Comparison of ENCODE assay signal across 26 mouse cellular contexts in genomic region chr5:100562702-100563101, GRCm38 (mm10). TPM values are rescaled to one million over a fixed set of nuclear protein-coding genes. Genes with fewer than 3 reads are reported as not detected.
DNase-seq lines count a peak whose midpoint lies in the region; ATAC-seq and TF ChIP-seq lines count a peak whose summit lies in the region.
"Had no signal": no experiment of that assay in that cellular context is flagged by ENCODE, and none has a peak within 500 bp of the region (broad histone marks: within the 10 kb centered on the region; RNA-seq: fewer than 3 reads in every experiment).

No protein-coding gene starts in this region.

- WGBS in kidney, embryonic 16.5 days: 59% methylated on average over 9 of the region's 9 CpGs
- 46% methylated on average over 9 of the region's 9 CpGs for WGBS in spleen, adult 2 months

- H3K4me3 ChIP-seq in kidney, embryonic 16.5 days (ENCODE audit: low read length): no peak overlapping the region; the same call in 1 of the 2 replicates
- peak overlapping the region; percentile 0; the same call in 1 of the 2 replicates for H3K4me3 ChIP-seq in spleen, adult 2 months (ENCODE audit: extremely low read depth, insufficient read depth, insufficient read length)
- H3K4me3 ChIP-seq: embryonic facial prominence, embryonic 10.5 days; embryonic facial prominence, embryonic 13.5 days; erythroblast, embryonic 14.5 days; forebrain, embryonic 12.5 days; forebrain, embryonic 15.5 days; heart, embryonic 10.5 days; heart, embryonic 13.5 days had no signal

- no peaks in the 10 kb centered on the region for H3K27me3 ChIP-seq in kidney, embryonic 16.5 days (ENCODE audit: insufficient read depth, low read length)
- no peaks in the 10 kb centered on the region for H3K27me3 ChIP-seq in spleen, adult 2 months (ENCODE audit: control insufficient read depth, insufficient read depth, low read length)
- no peaks in the 10 kb centered on the region for H3K27me3 ChIP-seq in splenic B cell, adult 2 months (ENCODE audit: control insufficient read depth, insufficient read depth, low read length, poor library complexity, severe bottlenecking)
- H3K27me3 ChIP-seq: embryonic facial prominence, embryonic 13.5 days; forebrain, embryonic 12.5 days; forebrain, embryonic 15.5 days; heart, embryonic 13.5 days had no signal

- H3K27ac ChIP-seq in kidney, embryonic 16.5 days (ENCODE audit: low read length): peak overlapping the region; percentile 71
- H3K27ac ChIP-seq in spleen, adult 2 months (ENCODE audit: insufficient read depth, low read length): 0 out of 2 replicates have a peak overlapping the region, but pooled peaks have one; percentile 1
- H3K27ac ChIP-seq: embryonic facial prominence, embryonic 10.5 days; embryonic facial prominence, embryonic 13.5 days; forebrain, embryonic 12.5 days; forebrain, embryonic 15.5 days; heart, embryonic 10.5 days; heart, embryonic 13.5 days; hindbrain, embryonic 14.5 days had no signal

- peaks cover 26% of the 10 kb centered on the region for H3K4me1 ChIP-seq in kidney, embryonic 16.5 days (ENCODE audit: insufficient read depth, low read length)
- peaks cover 17% of the 10 kb centered on the region for H3K4me1 ChIP-seq in spleen, adult 2 months (ENCODE audit: control insufficient read depth, insufficient read depth, insufficient read length)
- H3K4me1 ChIP-seq: embryonic facial prominence, embryonic 10.5 days; embryonic facial prominence, embryonic 13.5 days; forebrain, embryonic 12.5 days; forebrain, embryonic 15.5 days; heart, embryonic 10.5 days; heart, embryonic 13.5 days had no signal

- no peak for TF ChIP-seq CTCF in spleen, adult 2 months (IDR thresholded peaks at IDR 0.05; ENCODE audit: extremely low read depth, insufficient read depth, insufficient read length, insufficient replicate concordance)

- peak overlapping the region; percentile 9; the same call in 1 of the 2 replicates for H3K4me2 ChIP-seq in kidney, embryonic 16.5 days (replicated peaks; ENCODE audit: low read depth, low read length)
- H3K4me2 ChIP-seq: embryonic facial prominence, embryonic 13.5 days; forebrain, embryonic 12.5 days; forebrain, embryonic 15.5 days; heart, embryonic 13.5 days; hindbrain, embryonic 14.5 days had no signal

- H3K36me3 ChIP-seq in kidney, embryonic 16.5 days (ENCODE audit: insufficient read depth, low read length): no peaks in the 10 kb centered on the region
- peaks cover 10% of the 10 kb centered on the region for H3K36me3 ChIP-seq in spleen, adult 2 months (ENCODE audit: control insufficient read depth, insufficient read depth, low read length)
- H3K36me3 ChIP-seq in splenic B cell, adult 2 months (ENCODE audit: control insufficient read depth, insufficient read depth, low read length, poor library complexity, severe bottlenecking): peaks cover 5% of the 10 kb centered on the region
- H3K36me3 ChIP-seq: embryonic facial prominence, embryonic 10.5 days; embryonic facial prominence, embryonic 13.5 days; forebrain, embryonic 12.5 days; forebrain, embryonic 15.5 days; heart, embryonic 10.5 days; heart, embryonic 13.5 days had no signal

- DNase-seq in kidney, postnatal 25 days: no peak
- DNase-seq in spleen, adult 2 months (ENCODE audit: low read depth in 1 of 2, low spot score in 2 of 2): peak in 1 of 2 experiments; percentile 47
- no peak for DNase-seq in spleen, postnatal 4 days (ENCODE audit: low spot score in 2 of 2)
- peak; percentile 43 to 51 for DNase-seq in B cell, adult 2 months
- DNase-seq in splenic B cell, adult 2 months (ENCODE audit: low read depth, low spot score): peak; percentile 58
- DNase-seq: adrenal gland, adult 8-10 months; adrenal gland, postnatal 25 days; cerebellum, adult 11-12 months; cerebellum, adult 8-10 months; cerebellum, postnatal 10 days; cerebellum, postnatal 36 days; embryo, embryonic 11 days; gastrocnemius, postnatal 25 days; heart, adult 18-20 months; heart, postnatal 14 days; heart, postnatal 4 days had no signal

- H3K9me3 ChIP-seq in kidney, embryonic 16.5 days (ENCODE audit: low read length): no peaks in the 10 kb centered on the region
- H3K9me3 ChIP-seq: embryonic facial prominence, embryonic 10.5 days; embryonic facial prominence, embryonic 13.5 days; forebrain, embryonic 12.5 days; forebrain, embryonic 15.5 days; heart, embryonic 10.5 days; heart, embryonic 13.5 days had no signal

- peak; percentile 64; the same call in 1 of the 2 replicates for ATAC-seq in kidney, embryonic 16.5 days (ENCODE audit: low FRiP score, low TSS enrichment)
- ATAC-seq: activated CD4-positive, CD25-positive, alpha-beta regulatory T cell, adult 4 months; forebrain, embryonic 15.5 days had no signal

- TF ChIP-seq POLR2A in spleen, adult 2 months (IDR thresholded peaks at IDR 0.05; ENCODE audit: low read depth, low read length): no peak

- H3K9ac ChIP-seq in kidney, embryonic 16.5 days (replicated peaks; ENCODE audit: low read length): no peak overlapping the region; the same call in 1 of the 2 replicates
- H3K9ac ChIP-seq: embryonic facial prominence, embryonic 13.5 days; forebrain, embryonic 12.5 days; forebrain, embryonic 15.5 days; heart, embryonic 13.5 days; hindbrain, embryonic 14.5 days had no signal

RNA-seq across cellular contexts. Expression of gene Plac8, which starts 9.3 kb away (rescaled TPM):
- 87.7 and 91.5 TPM in 2 replicates for polyA plus RNA-seq in kidney, embryonic 16.5 days (2015; fragmentation: Nextera tagmentation; extraction: Ambion mirVana)
- polyA plus RNA-seq in spleen, adult 2 months (2012; rRNA removed): 322 and 350 TPM in 2 replicates

RNA-seq across cellular contexts. Expression of gene Cops4, which starts 44.6 kb away (rescaled TPM):
- polyA plus RNA-seq in kidney, embryonic 16.5 days (2015; fragmentation: Nextera tagmentation; extraction: Ambion mirVana): 191 and 193 TPM in 2 replicates
- polyA plus RNA-seq in spleen, adult 2 months (2012; rRNA removed): 9.4 and 9.9 TPM in 2 replicates

Comparison
In these comparisons a context has a peak if more than half of its experiments do, and no peak if none do; other contexts are left out.
1. DNase-seq: peak in B cell, adult 2 months (2 of 2) and splenic B cell, adult 2 months (single experiment); none in kidney, postnatal 25 days (0 of 2) and spleen, postnatal 4 days (0 of 2).
2. RNA of gene Cops4, which starts 44.6 kb away (polyA plus RNA-seq): 191 to 193 TPM in kidney, embryonic 16.5 days; 9.4 to 9.9 TPM in spleen, adult 2 months; every median in the first group is over 10 times any median in the second.